Mouse (Mus musculus) frontal cortex, postnatal 10 days (tissue): ENCODE results near the gene Tnrc18.

Source experiments
- DNase-seq, 2 experiments: peaks; one replicate each; pipeline ENCODE4 v3.0.0; 2022; ENCODE audit warnings: low spot score in 2 of 2, mixed read lengths in 1 of 2

The Tnrc18 gene

GRCm38 (mm10) chr5:142822286-142823095, 5.0 kb upstream of the Tnrc18 start:
- no peak for DNase-seq

- no peak for DNase-seq
Measured at GRCm38 (mm10) chr5:142821974-142822285, 4.5 kb upstream of the Tnrc18 start.

- DNase-seq: peak; percentile 78 to 80
Measured at GRCm38 (mm10) chr5:142821266-142821973, 4.0 kb upstream of the Tnrc18 start.

- DNase-seq: peak; percentile 64 to 68
Measured at GRCm38 (mm10) chr5:142820276-142821265, 3.1 kb upstream of the Tnrc18 start.

GRCm38 (mm10) chr5:142819385-142820275, 2.2 kb upstream of the Tnrc18 start:
- peak; percentile 75 to 82 for DNase-seq

GRCm38 (mm10) chr5:142818435-142819360, 1.2 kb upstream of the Tnrc18 start:
- DNase-seq: peak; percentile 64 to 69

GRCm38 (mm10) chr5:142816811-142817523, 495 bp downstream of the Tnrc18 start:
- DNase-seq: peak; percentile 69 to 78

GRCm38 (mm10) chr5:142816031-142816810, 1.2 kb downstream of the Tnrc18 start:
- DNase-seq: no peak

GRCm38 (mm10) chr5:142815421-142816001, 2.0 kb downstream of the Tnrc18 start:
- no peak for DNase-seq

GRCm38 (mm10) chr5:142814711-142815420, 2.6 kb downstream of the Tnrc18 start:
- DNase-seq: peak in 1 of 2 experiments; percentile 40

GRCm38 (mm10) chr5:142814161-142814651, 3.3 kb downstream of the Tnrc18 start:
- DNase-seq: peak in 1 of 2 experiments; percentile 46

- DNase-seq: no peak
Measured at GRCm38 (mm10) chr5:142813722-142814111, 3.7 kb downstream of the Tnrc18 start.

GRCm38 (mm10) chr5:142812976-142813721, 4.3 kb downstream of the Tnrc18 start:
- DNase-seq: no peak

- no peak for DNase-seq
Measured at GRCm38 (mm10) chr5:142812621-142812975, 4.9 kb downstream of the Tnrc18 start.

GRCm38 (mm10) chr5:142811870-142812443, 5.5 kb downstream of the Tnrc18 start:
- DNase-seq: no peak
